In genomic region chr9:55646444-55646843, GRCm38 (mm10) we compare ENCODE assay signal across 24 mouse cellular contexts.
DNase-seq lines count a peak whose midpoint lies in the region; ATAC-seq lines count a peak whose summit lies in the region.
"Had no signal": no experiment of that assay in that cellular context is flagged by ENCODE, and none has a peak within 500 bp of the region (broad histone marks: within the 10 kb centered on the region; RNA-seq: fewer than 3 reads in every experiment).

No protein-coding gene starts in this region.

- no peaks in the 10 kb centered on the region for H3K27me3 ChIP-seq in neural tube, embryonic 15.5 days (replicated peaks)
- no peaks in the 10 kb centered on the region for H3K27me3 ChIP-seq in forebrain, embryonic 14.5 days (replicated peaks; ENCODE audit: control insufficient read depth, insufficient read depth, low read length)
- H3K27me3 ChIP-seq: embryonic facial prominence, embryonic 13.5 days; embryonic facial prominence, embryonic 15.5 days; forebrain, embryonic 12.5 days; forebrain, embryonic 15.5 days had no signal

- no peaks in the 10 kb centered on the region for H3K4me1 ChIP-seq in neural tube, embryonic 15.5 days
- H3K4me1 ChIP-seq in forebrain, embryonic 14.5 days (ENCODE audit: control insufficient read depth, insufficient read depth, low read length) = no peaks in the 10 kb centered on the region
- H3K4me1 ChIP-seq: embryonic facial prominence, embryonic 13.5 days; embryonic facial prominence, embryonic 15.5 days; forebrain, embryonic 10.5 days; forebrain, embryonic 12.5 days; forebrain, embryonic 15.5 days had no signal

- WGBS in neural tube, embryonic 15.5 days = 76% methylated on average over 2 of the region's 2 CpGs
- WGBS in forebrain, embryonic 14.5 days = 85% methylated on average over 2 of the region's 2 CpGs

- H3K4me2 ChIP-seq in neural tube, embryonic 15.5 days = no peak overlapping the region
- H3K4me2 ChIP-seq in forebrain, embryonic 14.5 days (ENCODE audit: low read length) = no peak overlapping the region
- H3K4me2 ChIP-seq: embryonic facial prominence, embryonic 13.5 days; embryonic facial prominence, embryonic 15.5 days; forebrain, embryonic 12.5 days; forebrain, embryonic 15.5 days had no signal

- H3K4me3 ChIP-seq in neural tube, embryonic 15.5 days (replicated peaks) = no peak overlapping the region
- H3K4me3 ChIP-seq in forebrain, embryonic 14.5 days (ENCODE audit: low read depth, low read length) = no peak overlapping the region
- H3K4me3 ChIP-seq: embryonic facial prominence, embryonic 13.5 days; embryonic facial prominence, embryonic 15.5 days; erythroblast, embryonic 14.5 days; forebrain, embryonic 10.5 days; forebrain, embryonic 12.5 days; forebrain, embryonic 15.5 days had no signal

- H3K27ac ChIP-seq in neural tube, embryonic 15.5 days (replicated peaks) = no peak overlapping the region
- no peak overlapping the region for H3K27ac ChIP-seq in forebrain, embryonic 14.5 days (ENCODE audit: low read depth, low read length)
- H3K27ac ChIP-seq: embryonic facial prominence, embryonic 13.5 days; embryonic facial prominence, embryonic 15.5 days; forebrain, embryonic 10.5 days; forebrain, embryonic 12.5 days; forebrain, embryonic 15.5 days had no signal

- H3K36me3 ChIP-seq in neural tube, embryonic 15.5 days = no peaks in the 10 kb centered on the region
- no peaks in the 10 kb centered on the region for H3K36me3 ChIP-seq in forebrain, embryonic 14.5 days (ENCODE audit: control insufficient read depth, insufficient read depth, low read length)
- H3K36me3 ChIP-seq: embryonic facial prominence, embryonic 13.5 days; embryonic facial prominence, embryonic 15.5 days; forebrain, embryonic 10.5 days; forebrain, embryonic 12.5 days; forebrain, embryonic 15.5 days had no signal

- no peak overlapping the region for H3K9ac ChIP-seq in neural tube, embryonic 15.5 days (replicated peaks)
- no peak overlapping the region for H3K9ac ChIP-seq in forebrain, embryonic 14.5 days (ENCODE audit: low read length)
- H3K9ac ChIP-seq: embryonic facial prominence, embryonic 13.5 days; embryonic facial prominence, embryonic 15.5 days; forebrain, embryonic 12.5 days; forebrain, embryonic 15.5 days; forebrain, postnatal 0 days had no signal

- peak; percentile 22 for DNase-seq in heart, adult 11 months
- DNase-seq in heart, postnatal 10 days = no peak
- DNase-seq in MEL-GATA-1-ER (ENCODE audit: extremely low read depth, low read depth) = peak; percentile 24
- peak; percentile 7 for DNase-seq in brain, adult 2 months (ENCODE audit: low read depth, low spot score)
- no peak for DNase-seq in forebrain, embryonic 14.5 days (ENCODE audit: low spot score)
- DNase-seq in lung, postnatal 14 days = no peak
- DNase-seq: adrenal gland, adult 2 months; adrenal gland, postnatal 10 days; adrenal gland, postnatal 25 days; cerebellum, adult 11 months; cerebellum, adult 18-20 months; cerebellum, adult 8-10 months; cerebellum, adult 9-11 months; cerebellum, postnatal 14 days; cerebellum, postnatal 36 days; embryo, embryonic 11 days; forebrain, postnatal 0 days had no signal

- ATAC-seq in neural tube, embryonic 15.5 days (ENCODE audit: low FRiP score) = no peak
- no peak for ATAC-seq in forebrain, embryonic 14.5 days
- ATAC-seq: forebrain, embryonic 15.5 days; forebrain, postnatal 0 days had no signal

- H3K9me3 ChIP-seq in neural tube, embryonic 15.5 days (replicated peaks) = 0 out of 2 replicates have a peak, but pooled peaks cover 3% of the 10 kb centered on the region
- no peaks in the 10 kb centered on the region for H3K9me3 ChIP-seq in forebrain, embryonic 14.5 days (replicated peaks; ENCODE audit: control insufficient read depth, low read length)
- H3K9me3 ChIP-seq: embryonic facial prominence, embryonic 13.5 days; embryonic facial prominence, embryonic 15.5 days; forebrain, embryonic 10.5 days; forebrain, embryonic 12.5 days; forebrain, embryonic 15.5 days had no signal

- intact Hi-C loops in heart, postnatal 10 days (cut with DNase I) = no loop called here

Comparison
In these comparisons a context has a peak if more than half of its experiments do, and no peak if none do; other contexts are left out.
1. DNase-seq: peak in heart, adult 11 months (single experiment), MEL-GATA-1-ER (single experiment) and brain, adult 2 months (single experiment); none in heart, postnatal 10 days (0 of 2), forebrain, embryonic 14.5 days (single experiment) and lung, postnatal 14 days (single experiment).